In the genomic region with DNA sequence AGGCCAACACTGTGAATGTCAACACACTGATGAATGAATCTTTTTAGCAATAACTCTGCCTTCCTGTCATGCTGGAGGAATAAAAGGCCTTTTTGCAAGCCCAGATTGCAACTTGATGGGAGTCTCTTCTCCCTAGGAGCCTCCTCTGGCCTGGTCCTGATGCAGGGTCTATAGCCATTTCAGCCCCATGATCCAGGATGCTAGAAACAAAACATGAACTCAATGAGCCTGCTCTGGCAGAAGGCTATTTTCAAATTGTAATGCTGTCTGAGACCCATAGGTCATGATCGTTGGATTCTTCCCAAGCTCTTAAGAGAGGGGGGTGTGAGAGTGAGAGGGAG, we compare ENCODE assay signal across 20 mouse cellular contexts.
DNase-seq lines count a peak whose midpoint lies in the region; ATAC-seq and TF ChIP-seq lines count a peak whose summit lies in the region.
"Had no signal": no experiment of that assay in that cellular context is flagged by ENCODE, and none has a peak within 500 bp of the region (broad histone marks: within the 10 kb centered on the region; RNA-seq: fewer than 3 reads in every experiment).

No protein-coding gene starts in this region.

- H3K4me1 ChIP-seq in heart, embryonic 10.5 days: no peaks in the 10 kb centered on the region
- H3K4me1 ChIP-seq in heart, embryonic 12.5 days (replicated peaks): no peaks in the 10 kb centered on the region
- no peaks in the 10 kb centered on the region for H3K4me1 ChIP-seq in neural tube, embryonic 12.5 days
- H3K4me1 ChIP-seq in neural tube, embryonic 13.5 days (replicated peaks): peaks cover 21% of the 10 kb centered on the region
- H3K4me1 ChIP-seq: embryonic facial prominence, embryonic 13.5 days; heart, embryonic 15.5 days had no signal

- H3K9me3 ChIP-seq in heart, embryonic 10.5 days: no peaks in the 10 kb centered on the region
- peaks cover 7% of the 10 kb centered on the region; the same call in 1 of the 2 replicates for H3K9me3 ChIP-seq in heart, embryonic 12.5 days (replicated peaks)
- no peaks in the 10 kb centered on the region for H3K9me3 ChIP-seq in neural tube, embryonic 12.5 days
- peaks cover 5% of the 10 kb centered on the region; the same call in 1 of the 2 replicates for H3K9me3 ChIP-seq in neural tube, embryonic 13.5 days
- H3K9me3 ChIP-seq: embryonic facial prominence, embryonic 13.5 days; forebrain, embryonic 13.5 days; heart, embryonic 15.5 days had no signal

- H3K4me2 ChIP-seq in heart, embryonic 12.5 days: no peak overlapping the region
- no peak overlapping the region for H3K4me2 ChIP-seq in neural tube, embryonic 12.5 days (replicated peaks)
- H3K4me2 ChIP-seq in neural tube, embryonic 13.5 days: no peak overlapping the region
- H3K4me2 ChIP-seq: embryonic facial prominence, embryonic 13.5 days; forebrain, embryonic 13.5 days; heart, embryonic 15.5 days had no signal

- no peaks in the 10 kb centered on the region for H3K27me3 ChIP-seq in heart, embryonic 10.5 days (ENCODE audit: insufficient read depth, poor library complexity, severe bottlenecking)
- H3K27me3 ChIP-seq in heart, embryonic 12.5 days (replicated peaks): no peaks in the 10 kb centered on the region
- no peaks in the 10 kb centered on the region for H3K27me3 ChIP-seq in neural tube, embryonic 12.5 days (replicated peaks)
- no peaks in the 10 kb centered on the region for H3K27me3 ChIP-seq in neural tube, embryonic 13.5 days
- H3K27me3 ChIP-seq: embryonic facial prominence, embryonic 13.5 days; forebrain, embryonic 13.5 days; heart, embryonic 15.5 days; Patski had no signal

- TF ChIP-seq CTCF in layer of hippocampus, adult 2 months (conservative IDR thresholded peaks at IDR 0.05): no peak

- no peaks in the 10 kb centered on the region for H3K36me3 ChIP-seq in heart, embryonic 10.5 days
- H3K36me3 ChIP-seq in heart, embryonic 12.5 days: no peaks in the 10 kb centered on the region
- no peaks in the 10 kb centered on the region for H3K36me3 ChIP-seq in neural tube, embryonic 12.5 days
- H3K36me3 ChIP-seq in neural tube, embryonic 13.5 days: no peaks in the 10 kb centered on the region
- H3K36me3 ChIP-seq: embryonic facial prominence, embryonic 13.5 days; heart, embryonic 15.5 days had no signal

- WGBS in heart, embryonic 10.5 days: 73% methylated on average over 1 of the region's 1 CpGs
- WGBS in heart, embryonic 12.5 days: 57% methylated on average over 1 of the region's 1 CpGs
- 62% methylated on average over 1 of the region's 1 CpGs for WGBS in neural tube, embryonic 12.5 days
- 60% methylated on average over 1 of the region's 1 CpGs for WGBS in neural tube, embryonic 13.5 days

- no peak for ATAC-seq in heart, embryonic 12.5 days (ENCODE audit: insufficient number of reproducible peaks, low FRiP score)
- ATAC-seq in neural tube, embryonic 12.5 days (ENCODE audit: low FRiP score, low read depth): 0 out of 2 replicates have a peak, but pooled peaks have one; percentile 4
- ATAC-seq in neural tube, embryonic 13.5 days (ENCODE audit: low read depth): peak; percentile 53; the same call in 1 of the 2 replicates
- ATAC-seq in erythroblast, adult 5-6 weeks (replicated peaks; ENCODE audit: low FRiP score, poor library complexity, severe bottlenecking): no peak
- ATAC-seq: activated CD4-positive, CD25-positive, alpha-beta regulatory T cell, adult 4 months; intestine, embryonic 16.5 days; Patski had no signal

- peak; percentile 13 for DNase-seq in heart, embryonic 10.5 days (ENCODE audit: low spot score)
- no peak for DNase-seq in layer of hippocampus, adult 2 months (ENCODE audit: low spot score in 2 of 2)
- no peak for DNase-seq in layer of hippocampus, adult 18-20 months (ENCODE audit: low spot score in 2 of 2)
- DNase-seq in neural tube, embryonic 10.5 days (ENCODE audit: extremely low spot score, low spot score): no peak
- DNase-seq: adrenal gland, postnatal 25 days; cerebellum, adult 11 months; cerebellum, adult 8-10 months; gastrocnemius, postnatal 36 days; heart, postnatal 14 days had no signal

- no peak overlapping the region for H3K4me3 ChIP-seq in heart, embryonic 10.5 days
- H3K4me3 ChIP-seq in heart, embryonic 12.5 days: no peak overlapping the region
- H3K4me3 ChIP-seq in layer of hippocampus, adult 2 months: no peak overlapping the region
- H3K4me3 ChIP-seq in neural tube, embryonic 12.5 days: no peak overlapping the region
- no peak overlapping the region for H3K4me3 ChIP-seq in neural tube, embryonic 13.5 days
- H3K4me3 ChIP-seq: embryonic facial prominence, embryonic 13.5 days; forebrain, embryonic 13.5 days; heart, embryonic 15.5 days had no signal

- no peak overlapping the region for H3K27ac ChIP-seq in heart, embryonic 10.5 days
- no peak overlapping the region for H3K27ac ChIP-seq in heart, embryonic 12.5 days (ENCODE audit: poor library complexity, severe bottlenecking)
- peak overlapping the region; percentile 84 for H3K27ac ChIP-seq in layer of hippocampus, adult 2 months
- no peak overlapping the region for H3K27ac ChIP-seq in neural tube, embryonic 12.5 days
- H3K27ac ChIP-seq in neural tube, embryonic 13.5 days (replicated peaks): peak overlapping the region; percentile 64
- H3K27ac ChIP-seq: embryonic facial prominence, embryonic 13.5 days; forebrain, embryonic 13.5 days; heart, embryonic 15.5 days had no signal

- no peak overlapping the region for H3K9ac ChIP-seq in heart, embryonic 12.5 days
- no peak overlapping the region for H3K9ac ChIP-seq in neural tube, embryonic 12.5 days
- no peak overlapping the region for H3K9ac ChIP-seq in neural tube, embryonic 13.5 days
- H3K9ac ChIP-seq: embryonic facial prominence, embryonic 13.5 days; forebrain, embryonic 13.5 days; forebrain, postnatal 0 days; heart, embryonic 15.5 days had no signal

Comparison
In these comparisons a context has a peak if more than half of its experiments do, and no peak if none do; other contexts are left out.
1. H3K27ac ChIP-seq: peak in layer of hippocampus, adult 2 months (single experiment) and neural tube, embryonic 13.5 days (single experiment); none in heart, embryonic 10.5 days (single experiment), heart, embryonic 12.5 days (single experiment) and neural tube, embryonic 12.5 days (single experiment).
2. ATAC-seq: peak in neural tube, embryonic 12.5 days (single experiment) and neural tube, embryonic 13.5 days (single experiment); none in heart, embryonic 12.5 days (single experiment) and erythroblast, adult 5-6 weeks (single experiment).